Mouse (Mus musculus): ENCODE data around the gene Slc30a9. TPM values are rescaled to one million over a fixed set of nuclear protein-coding genes. Genes with fewer than 3 reads are reported as not detected.

Slc30a9 gene
- total RNA-seq, 2 experiments from 2014 or later, result 146 to 177 TPM

Other genes with a start within 250 kb of the Slc30a9 start
- gene Phox2b, start 207.7 kb upstream of the Slc30a9 start, total RNA-seq (2021), result not detected
- 10 to 100 TPM; 74.0 to 78.0 TPM for gene Tmem33, start 46.4 kb upstream of the Slc30a9 start, total RNA-seq (2021)
- 10 to 100 TPM; 12.2 to 12.8 TPM for gene Bend4, start 121.4 kb downstream of the Slc30a9 start, total RNA-seq (2021)